Mouse (Mus musculus) C2C12 (cell line): ENCODE results near the gene Timm29. TPM values are rescaled to one million over a fixed set of nuclear protein-coding genes. Genes with fewer than 3 reads are reported as not detected.

ENCODE experiments used
- H3K27me3 ChIP-seq: one replicate; pipeline ENCODE4 v1.6.1; 2011; ENCODE audit not compliant: control insufficient read depth, insufficient read depth, insufficient read length
- H3K36me3 ChIP-seq: one replicate; pipeline ENCODE4 v1.6.1; 2011; ENCODE audit not compliant: control insufficient read depth, insufficient read depth
- H3K4me3 ChIP-seq: one replicate; pipeline ENCODE4 v1.5.1; 2011; ENCODE audit warnings: mild to moderate bottlenecking, control low read depth; ENCODE audit not compliant: poor library complexity, insufficient read depth, severe bottlenecking
- H3K79me2 ChIP-seq: one replicate; pipeline ENCODE4 v1.6.1; 2011; ENCODE audit not compliant: control insufficient read depth, insufficient read depth
- H3K79me3 ChIP-seq: one replicate; pipeline ENCODE4 v1.6.1; 2011; ENCODE audit warnings: low read depth, control low read depth
- H3ac ChIP-seq: one replicate; pipeline ENCODE3; 2011; ENCODE audit warnings: low read depth; ENCODE audit not compliant: control insufficient read depth, insufficient read length
- CEBPB ChIP-seq: IDR thresholded peaks from one replicate; pipeline ENCODE4 v1.6.1; 2011; ENCODE audit warnings: low read depth, mild to moderate bottlenecking, control low read depth, moderate library complexity
- CTCF ChIP-seq: IDR thresholded peaks from one replicate; pipeline ENCODE4 v1.5.1; 2011; ENCODE audit not compliant: control insufficient read depth, insufficient read depth, insufficient read length
- FOSL1 ChIP-seq: IDR thresholded peaks from one replicate; pipeline ENCODE4 v1.8.0; 2011; ENCODE audit warnings: mild to moderate bottlenecking, low read length; ENCODE audit not compliant: poor library complexity, insufficient read depth, severe bottlenecking
- MAX ChIP-seq: IDR thresholded peaks from one replicate; pipeline ENCODE4 v1.6.1; 2011; ENCODE audit warnings: mild to moderate bottlenecking, control low read depth
- MYOD1 ChIP-seq: IDR thresholded peaks from one replicate; pipeline ENCODE4 v1.6.1; 2011; ENCODE audit warnings: low read depth; ENCODE audit not compliant: control insufficient read depth, insufficient read length
- MYOG ChIP-seq: IDR thresholded peaks from one replicate; pipeline ENCODE4 v1.6.1; 2011; ENCODE audit not compliant: control insufficient read depth, insufficient read length; ENCODE audit errors: extremely low read depth
- USF1 ChIP-seq: IDR thresholded peaks from one replicate; pipeline ENCODE4 v1.6.1; 2011; ENCODE audit warnings: low read depth, mild to moderate bottlenecking, control low read depth, moderate library complexity
- long read RNA-seq, 2 experiments: library from polyadenylated mRNA; unstranded; transcript quantifications; one replicate each; pipeline ENCODE4 v2.0.0; 2019 to 2020
- polyA plus RNA-seq: library from polyadenylated mRNA; unstranded; fragments of >200 nt; fragmentation: generic; extraction: Trizol; gene quantifications from one replicate; pipeline ENCODE4 v1.2.1, GENCODE M21; 2012; ENCODE audit warnings: missing spikeins

Gene Timm29
- polyA plus RNA-seq, result 20.8 TPM
- long read RNA-seq, experiment 1, transcript Timm29-201 (2 exons, 3,170 nt), result major isoform, 18 of 20 reads
- long read RNA-seq, experiment 1, partial matches to known transcripts, result 0 of 20 reads
- long read RNA-seq, experiment 1, other reads (novel, unspliced or antisense), result 2 of 20 reads
- long read RNA-seq, experiment 2, transcript Timm29-201 (2 exons, 3,170 nt), result major isoform, 322 of 328 reads
- long read RNA-seq, experiment 2, partial matches to known transcripts, result 4 of 328 reads
- long read RNA-seq, experiment 2, other reads (novel, unspliced or antisense), result 2 of 328 reads

- Histone ChIP-seq H3ac (peak within 1 kb of the TSS; percentile 77), H3K79me3 (peaks cover 15% of the 10 kb centered on the region), H3K79me2 (peaks cover 28% of the 10 kb centered on the region), H3K4me3 (peak within 1 kb of the TSS; percentile 82), H3K27me3 (no peaks in the 10 kb centered on the region), H3K36me3 (peaks cover 24% of the 10 kb centered on the region)
- no peak for TF ChIP-seq CTCF
- peak; percentile 54 for TF ChIP-seq MAX
- TF ChIP-seq MYOD1, result no peak
- TF ChIP-seq CEBPB, result no peak
- no peak for TF ChIP-seq FOSL1
- no peak for TF ChIP-seq USF1
Observed at GRCm38 (mm10) chr9:21592703-21593121, at the start of gene Timm29, which contains the start of gene Yipf2. TSS of gene Timm29 (plus strand) at chr9:21592722. TSS of gene Yipf2 (minus strand) at chr9:21592828.

GRCm38 (mm10) chr9:21545351-21545915 is 47.1 kb upstream of the Timm29 start:
- no peak for TF ChIP-seq CEBPB
- no peak for TF ChIP-seq MAX
- peaks cover 33% of the 10 kb centered on the region for H3K79me2 ChIP-seq
- peaks cover 14% of the 10 kb centered on the region for H3K36me3 ChIP-seq
- peak overlapping the region; percentile 31 for H3K4me3 ChIP-seq
- peak overlapping the region; percentile 27 for H3ac ChIP-seq
- H3K27me3 ChIP-seq, result no peaks in the 10 kb centered on the region
- peaks cover 27% of the 10 kb centered on the region for H3K79me3 ChIP-seq

- no peak for TF ChIP-seq MYOG
- TF ChIP-seq CEBPB, result no peak
- peak; percentile 57 for TF ChIP-seq MAX
- TF ChIP-seq FOSL1, result no peak
- TF ChIP-seq MYOD1, result no peak
- peaks cover 40% of the 10 kb centered on the region for H3K79me2 ChIP-seq
- H3K4me3 ChIP-seq, result peak overlapping the region; percentile 31
- peak overlapping the region; percentile 40 for H3ac ChIP-seq
- peaks cover 34% of the 10 kb centered on the region for H3K79me3 ChIP-seq
- H3K36me3 ChIP-seq, result peaks cover 21% of the 10 kb centered on the region
- no peaks in the 10 kb centered on the region for H3K27me3 ChIP-seq
Observed at GRCm38 (mm10) chr9:21545916-21546788, 46.4 kb upstream of the Timm29 start.

GRCm38 (mm10) chr9:21546789-21547074 is 45.8 kb upstream of the Timm29 start, which contains the start of gene Carm1:
TSS of gene Carm1 (plus strand) at chr9:21546894.
- Histone ChIP-seq H3K4me3 (peak within 1 kb of the TSS; percentile 55), H3ac (peak within 1 kb of the TSS; percentile 96), H3K79me3 (peaks cover 40% of the 10 kb centered on the region), H3K36me3 (peaks cover 22% of the 10 kb centered on the region), H3K79me2 (peaks cover 46% of the 10 kb centered on the region), H3K27me3 (no peaks in the 10 kb centered on the region)
- TF ChIP-seq MAX (no peak), CTCF (peak; percentile 99)

- peaks cover 45% of the 10 kb centered on the region for H3K79me3 ChIP-seq
- peak overlapping the region; percentile 96 for H3ac ChIP-seq
- TF ChIP-seq FOSL1, result no peak
- peak; percentile 30 for TF ChIP-seq MAX
- peak; percentile 38 for TF ChIP-seq CTCF
- peaks cover 22% of the 10 kb centered on the region for H3K36me3 ChIP-seq
- peaks cover 52% of the 10 kb centered on the region for H3K79me2 ChIP-seq
- no peaks in the 10 kb centered on the region for H3K27me3 ChIP-seq
- peak overlapping the region; percentile 55 for H3K4me3 ChIP-seq
Observed at GRCm38 (mm10) chr9:21547075-21547941, 45.2 kb upstream of the Timm29 start.

- Histone ChIP-seq H3K4me3 (no peak overlapping the region), H3K79me3 (peaks cover 68% of the 10 kb centered on the region), H3K36me3 (peaks cover 32% of the 10 kb centered on the region), H3K79me2 (peaks cover 89% of the 10 kb centered on the region), H3K27me3 (no peaks in the 10 kb centered on the region), H3ac (no peak overlapping the region)
- no peak for TF ChIP-seq FOSL1
- TF ChIP-seq MAX, result no peak
- TF ChIP-seq USF1, result no peak
- no peak for TF ChIP-seq CTCF
- TF ChIP-seq CEBPB, result no peak
- no peak for TF ChIP-seq MYOG
- no peak for TF ChIP-seq MYOD1
Observed at GRCm38 (mm10) chr9:21551049-21551448, 41.5 kb upstream of the Timm29 start.
